Mouse (Mus musculus) megakaryocyte, adult 5-6 weeks (primary cell): ENCODE measurements at regions not wholly inside any gene's neighbourhood (a gene's known extent, or its start where the extent isn't known, plus 50 kb on each side); places are given as distances from the start of the nearest gene placed in this dataset.

Experiments
- ATAC-seq: 2 replicates; pipeline ENCODE4 v1.8.0; 2016; ENCODE audit warnings: mild to moderate bottlenecking, inconsistent platforms; ENCODE audit not compliant: poor library complexity, severe bottlenecking

DNA sequence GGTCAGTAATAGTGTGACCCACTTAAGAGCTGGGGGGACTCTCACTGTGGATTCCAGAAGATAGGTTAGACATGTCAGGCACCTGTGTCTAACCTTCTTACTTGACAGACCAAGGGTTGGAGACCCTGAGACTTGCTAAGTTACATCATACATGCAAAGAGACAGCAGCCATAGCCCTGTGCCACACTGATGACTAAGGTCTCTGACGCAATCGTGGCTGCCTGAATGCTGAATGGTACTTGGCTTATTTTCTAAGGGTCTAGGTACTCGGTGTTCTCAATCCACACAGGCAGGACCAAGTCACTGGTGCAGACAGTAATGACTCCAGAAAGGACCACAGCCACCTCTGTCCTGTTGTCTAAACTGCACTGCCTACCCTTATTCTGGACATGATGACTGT, 147.8 kb upstream of the Mdm1 start:
- peak; percentile 84 for ATAC-seq

DNA sequence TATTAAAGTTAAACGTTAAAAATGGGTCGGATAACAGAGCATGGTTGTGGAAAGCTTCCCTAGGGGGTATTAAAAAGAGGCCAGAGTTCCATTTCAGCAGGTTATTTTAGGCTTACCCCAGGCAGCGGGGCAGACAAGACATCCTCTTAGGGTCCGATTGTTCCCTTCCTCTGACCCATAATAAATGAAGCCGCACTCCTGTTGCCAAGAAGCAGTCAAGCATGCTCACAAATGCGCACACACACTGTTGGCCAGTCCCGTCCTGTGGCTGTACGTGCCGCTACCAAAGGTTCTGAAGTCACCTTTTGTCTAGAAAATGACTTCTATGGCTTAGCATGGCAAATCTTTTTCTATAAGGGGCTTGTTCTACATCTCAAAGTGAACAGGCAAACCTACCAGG, 146.8 kb upstream of the Mdm1 start:
- ATAC-seq = no peak

DNA sequence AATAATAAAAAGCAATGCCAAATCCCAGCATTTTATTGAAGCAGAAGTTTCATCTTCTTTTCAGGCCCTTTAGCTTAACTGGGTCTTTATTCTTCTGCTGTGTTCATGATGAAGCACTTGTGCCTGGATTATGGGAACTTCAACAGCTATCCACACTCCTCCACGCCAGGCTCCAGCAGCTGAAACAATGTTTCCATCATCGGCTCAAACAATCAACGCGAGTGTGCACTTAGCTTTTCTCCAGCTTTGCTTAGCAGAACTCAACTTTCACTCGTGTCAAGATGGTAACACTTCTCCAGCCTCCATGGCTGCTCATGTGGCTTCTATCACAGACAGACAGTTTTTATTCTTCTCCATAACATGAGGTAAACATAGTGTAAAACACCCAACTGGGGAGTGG, 143.8 kb upstream of the Mdm1 start:
- ATAC-seq = no peak

DNA sequence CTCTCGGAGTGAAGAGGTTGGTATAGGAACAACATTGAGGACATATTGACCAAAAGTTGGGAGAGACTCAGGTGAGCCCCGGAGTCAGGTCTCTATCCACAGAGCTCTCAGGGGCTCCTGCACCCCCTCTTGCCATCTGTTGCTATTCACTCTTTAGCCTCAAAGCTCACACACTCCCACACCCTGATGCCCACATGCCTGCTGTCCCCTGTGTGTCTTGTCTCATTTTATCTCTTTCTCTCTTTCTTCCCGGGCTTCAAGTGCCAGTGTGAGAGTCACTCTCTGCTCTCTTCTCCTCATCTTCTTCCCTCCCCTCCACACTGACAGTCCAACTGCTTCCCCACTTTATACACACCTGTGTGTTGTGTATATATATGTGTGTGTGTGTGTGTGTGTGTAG, 141.0 kb upstream of the Mdm1 start:
- ATAC-seq = no peak

DNA sequence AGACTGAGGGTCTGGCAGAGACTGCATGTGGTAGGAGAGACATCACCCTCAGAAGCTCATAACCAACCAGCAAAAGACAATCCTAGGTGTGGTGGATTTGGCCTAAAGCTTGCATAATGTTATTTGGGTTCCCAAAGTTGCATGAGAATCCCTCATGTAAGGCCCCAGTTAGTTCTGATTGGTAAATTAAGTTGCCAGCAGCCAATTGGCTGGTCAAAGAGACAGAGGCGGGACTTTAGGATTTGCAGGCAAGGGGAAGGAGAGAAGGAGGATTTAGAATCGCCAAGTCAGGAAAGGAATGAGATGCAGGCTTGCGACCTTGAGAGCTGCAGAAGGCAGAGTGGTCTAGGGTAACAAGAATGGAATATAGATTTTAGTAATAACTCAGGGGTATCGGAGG, 140.1 kb upstream of the Mdm1 start:
- ATAC-seq = 0 out of 2 replicates have a peak, but pooled peaks have one; percentile 30

DNA sequence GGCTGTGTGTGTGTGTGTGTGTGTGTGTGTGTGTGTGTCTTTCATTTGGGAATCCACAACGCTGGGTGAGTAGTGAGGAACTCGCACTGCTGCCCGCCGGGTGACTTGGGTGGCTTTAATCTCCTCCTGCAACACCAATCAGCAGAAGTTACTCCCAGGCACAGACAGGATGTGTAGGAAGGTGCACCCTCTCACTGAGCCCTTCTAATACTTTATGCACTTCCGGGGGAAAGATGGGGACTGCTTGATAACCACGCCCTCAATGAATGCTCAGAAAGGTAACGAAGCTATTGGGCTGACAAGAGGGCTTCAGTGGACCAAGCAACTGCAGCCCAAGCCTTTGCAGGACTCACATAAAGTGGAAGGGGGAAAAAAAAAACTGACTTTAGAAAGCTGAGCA, 139.6 kb upstream of the Mdm1 start:
- no peak; the same call in 1 of the 2 replicates for ATAC-seq

DNA sequence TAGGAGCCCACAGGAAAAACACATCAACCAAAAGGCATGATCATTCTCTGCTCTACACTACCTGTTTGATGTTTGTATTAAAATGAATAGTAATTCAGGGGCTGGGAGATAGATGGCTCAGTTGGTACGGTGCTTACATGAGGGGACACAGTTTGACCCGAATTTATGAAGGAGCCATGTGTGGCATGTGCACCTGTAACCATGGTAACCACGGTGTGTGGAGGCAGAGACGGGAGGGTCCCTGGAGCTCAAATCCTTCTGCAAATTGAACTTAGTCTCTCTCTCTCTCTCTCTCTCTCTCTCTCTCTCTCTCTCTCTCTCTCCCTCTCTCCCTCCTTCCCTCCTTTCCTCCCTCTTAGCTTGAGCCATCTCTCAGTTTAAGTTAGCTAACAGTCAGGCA, 139.1 kb upstream of the Mdm1 start:
- ATAC-seq = no peak

DNA sequence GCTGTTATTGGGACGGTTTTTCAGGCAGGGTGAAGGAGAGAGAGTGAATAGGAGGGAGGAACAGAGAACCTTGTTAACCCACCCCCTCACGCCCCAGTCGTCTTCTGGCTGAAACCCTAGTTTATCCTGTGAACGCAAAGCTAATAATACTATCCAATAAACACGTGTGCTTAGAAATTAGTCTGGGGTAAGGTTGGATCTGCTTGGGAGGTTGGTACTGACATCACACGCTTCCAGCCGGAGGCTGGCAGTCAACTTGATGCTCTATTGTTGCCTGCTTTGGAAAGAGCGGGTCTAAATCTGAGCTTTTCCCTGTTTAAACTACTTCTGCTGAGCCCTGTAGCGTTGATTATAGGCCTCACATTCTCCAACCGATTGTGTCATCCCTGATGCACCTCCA, 138.4 kb upstream of the Mdm1 start:
- no peak for ATAC-seq

DNA sequence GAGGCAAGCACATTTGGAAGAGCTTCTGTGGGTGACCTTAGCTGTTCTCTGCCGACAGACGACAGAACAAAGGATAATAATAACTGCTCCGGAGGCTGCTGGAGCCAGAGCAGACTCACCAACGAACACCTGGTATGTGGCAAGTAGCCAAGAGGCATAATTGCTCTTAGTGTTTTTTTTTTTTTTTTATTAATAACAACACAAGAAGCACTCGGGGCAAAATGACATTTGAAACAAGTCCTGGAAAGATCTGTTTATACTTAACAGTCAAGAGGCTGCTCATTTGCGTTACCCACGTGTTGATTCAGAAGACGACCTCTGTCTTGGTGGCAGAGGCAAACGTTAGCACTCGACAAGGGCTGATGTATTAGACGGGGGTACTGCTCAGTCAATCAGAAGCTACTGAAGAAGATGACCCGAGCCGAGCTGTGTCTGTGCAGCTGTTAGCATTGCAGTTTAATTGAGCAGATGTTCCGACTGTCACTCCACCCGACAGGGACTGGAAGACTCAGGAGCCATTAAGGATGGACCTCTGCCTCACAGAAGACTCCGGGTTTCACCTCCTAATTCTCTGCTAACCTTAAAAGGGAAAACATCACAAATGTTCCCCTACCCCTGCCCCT, 137.8 kb upstream of the Mdm1 start:
- ATAC-seq = no peak

DNA sequence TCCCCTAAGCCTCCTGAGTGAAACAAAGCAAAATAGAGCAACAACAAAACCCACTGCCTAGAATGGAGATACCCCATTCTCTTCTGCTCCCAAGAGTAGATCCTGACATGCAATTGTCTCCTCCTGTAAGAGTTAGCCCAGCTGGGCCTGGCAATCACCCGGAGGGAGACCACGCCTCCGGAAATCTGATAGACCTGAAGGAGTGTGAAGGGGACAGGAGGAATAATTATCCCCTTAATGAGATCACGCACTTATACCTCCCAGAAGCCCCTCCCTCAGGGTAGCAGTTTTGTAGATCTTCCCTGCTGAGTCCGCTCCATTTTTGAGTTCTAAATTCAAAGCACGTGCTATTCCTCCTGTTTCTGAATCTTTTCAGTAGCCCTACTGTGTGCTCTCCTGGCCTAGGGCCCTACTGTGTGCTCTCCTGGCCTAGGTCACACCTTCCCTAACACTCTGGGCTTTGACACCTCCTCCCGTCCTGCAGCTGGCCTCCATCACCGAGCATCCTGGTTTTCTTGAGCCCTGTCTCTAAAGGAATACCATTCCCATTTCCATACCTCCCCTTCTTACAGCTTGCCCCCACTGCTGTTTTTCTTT, 137.2 kb upstream of the Mdm1 start:
- ATAC-seq = no peak

DNA sequence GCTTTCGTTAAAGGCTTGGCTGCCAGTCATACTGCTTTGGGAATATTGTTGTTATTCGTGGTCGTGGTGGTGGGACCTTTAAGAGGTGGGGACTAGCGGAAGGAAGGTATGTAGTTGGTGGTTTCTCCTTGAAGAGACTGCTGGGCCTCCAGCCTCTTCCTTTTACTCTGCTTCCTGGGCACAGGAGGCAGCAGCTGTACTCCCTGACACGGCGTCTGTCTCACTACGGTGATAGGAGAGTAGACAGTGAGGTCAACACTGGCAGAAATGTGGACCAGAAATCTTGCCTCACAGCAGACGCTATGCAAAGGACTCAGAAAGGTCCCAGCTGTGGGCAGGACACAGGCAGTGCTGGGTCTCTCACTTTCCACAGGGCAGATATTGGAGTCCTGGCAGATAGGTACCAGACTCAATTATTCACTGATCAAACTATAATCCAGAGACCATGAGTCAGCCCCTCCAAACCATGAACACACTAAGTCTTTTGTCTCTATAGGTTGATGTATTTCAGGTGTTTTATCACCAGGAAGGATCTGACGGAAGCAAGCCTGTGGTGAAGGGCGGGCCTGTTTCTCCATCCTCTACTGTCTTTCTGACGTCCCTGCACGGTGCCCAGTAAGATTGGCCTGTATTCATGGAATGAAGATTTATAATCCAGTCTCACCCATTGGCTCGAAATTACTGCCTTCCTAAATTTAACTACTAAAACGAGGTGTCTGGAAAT, 134.6 kb upstream of the Mdm1 start:
- ATAC-seq = peak; percentile 85

DNA sequence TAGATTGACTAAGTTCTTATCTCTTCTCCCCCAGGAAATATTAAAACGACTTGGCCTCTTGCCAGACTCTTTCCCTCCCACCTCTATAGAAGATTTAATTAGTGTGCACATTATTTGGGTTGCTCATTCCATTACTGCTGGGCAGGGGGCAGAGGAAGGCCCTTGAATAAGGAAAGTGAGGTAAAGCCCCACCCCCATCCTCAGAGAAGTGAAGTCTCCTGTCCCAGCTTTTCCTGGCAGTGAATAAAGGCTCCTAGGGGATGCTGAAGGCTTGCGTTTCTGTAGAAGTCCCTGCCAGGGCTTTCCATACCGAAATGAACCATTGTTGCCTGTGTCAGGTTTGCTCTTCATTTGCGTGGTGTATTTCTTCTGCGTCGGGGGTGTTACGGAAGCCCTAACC, 133.8 kb upstream of the Mdm1 start:
- ATAC-seq = no peak

DNA sequence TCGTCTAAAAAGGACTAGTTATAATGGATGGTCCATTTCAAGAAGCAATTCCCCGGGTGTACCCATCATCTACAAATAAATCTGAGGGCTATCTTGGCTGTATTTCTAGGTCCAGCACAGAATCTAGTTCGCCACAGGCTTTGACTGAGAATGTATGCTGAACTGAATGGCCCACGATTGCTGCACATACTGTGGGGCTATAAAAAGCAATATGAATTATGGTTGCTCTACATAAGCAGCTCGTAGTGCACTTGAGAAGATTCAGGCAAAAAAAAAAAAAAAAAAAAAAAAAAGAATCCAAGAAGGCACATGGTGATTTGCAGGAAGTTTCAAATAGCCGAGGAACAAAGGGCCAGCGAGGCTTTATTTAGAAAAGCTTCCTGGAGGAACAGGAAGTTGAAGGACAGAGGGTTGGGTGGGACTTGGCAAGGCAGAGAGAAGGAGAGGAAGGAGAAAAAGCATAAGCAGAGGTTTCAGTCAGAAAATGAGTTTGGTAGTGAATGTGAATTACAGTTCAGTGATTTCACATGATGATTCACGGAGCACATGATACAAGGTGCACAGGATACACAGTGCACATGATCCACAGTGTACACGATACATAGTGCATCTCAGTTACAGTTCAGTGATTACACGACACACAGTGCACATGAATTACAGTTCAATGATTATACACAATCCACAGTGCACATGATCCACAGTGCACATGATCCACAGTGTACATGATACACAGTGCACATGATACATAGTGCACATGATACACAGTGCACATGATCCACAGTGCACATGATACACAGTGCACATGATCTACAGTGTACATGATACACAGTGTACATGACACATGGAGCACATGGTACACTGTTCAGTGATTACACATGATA, 129.7 kb upstream of the Mdm1 start:
- peak; percentile 66 for ATAC-seq

DNA sequence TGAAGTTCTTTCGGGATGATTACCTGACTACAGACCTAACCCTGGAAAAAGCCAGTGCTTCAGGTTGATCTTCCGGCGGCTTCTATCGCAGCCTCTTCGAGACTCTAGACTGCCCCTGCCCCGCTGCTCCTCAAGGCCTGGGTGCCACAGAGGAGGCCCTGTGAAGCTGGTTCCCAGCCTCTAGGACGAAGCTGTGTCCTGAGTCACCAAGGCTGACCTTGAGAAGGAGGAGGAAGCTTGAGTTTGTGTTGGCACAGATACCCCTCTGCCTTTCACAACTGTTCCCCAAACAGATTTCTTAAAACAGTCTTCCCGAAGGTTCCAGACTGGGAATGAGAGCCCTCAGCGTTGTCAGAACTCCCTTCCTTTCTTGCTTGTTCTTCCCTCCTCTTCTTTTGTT, 112.8 kb upstream of the Mdm1 start:
- no peak for ATAC-seq

DNA sequence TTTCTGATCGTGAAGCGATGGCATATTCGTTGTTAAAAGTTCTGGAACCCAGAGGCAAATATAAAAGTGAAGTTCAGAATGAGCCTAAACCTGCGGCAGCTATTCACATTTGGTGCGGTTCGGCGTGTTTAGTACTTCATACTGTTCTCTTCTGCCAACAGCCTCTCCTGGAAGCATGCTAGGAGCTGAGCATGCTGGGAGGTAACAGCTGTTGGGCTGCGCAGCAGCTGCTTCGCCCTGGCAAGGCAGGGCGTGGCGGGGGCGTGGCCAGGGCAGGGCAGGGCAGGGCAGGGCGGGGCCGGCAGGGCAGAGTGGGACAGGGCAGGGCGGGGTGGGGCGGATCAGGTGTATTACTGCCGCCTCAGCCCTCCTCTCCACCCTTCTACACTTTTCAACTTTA, 107.2 kb upstream of the Mdm1 start:
- no peak for ATAC-seq

DNA sequence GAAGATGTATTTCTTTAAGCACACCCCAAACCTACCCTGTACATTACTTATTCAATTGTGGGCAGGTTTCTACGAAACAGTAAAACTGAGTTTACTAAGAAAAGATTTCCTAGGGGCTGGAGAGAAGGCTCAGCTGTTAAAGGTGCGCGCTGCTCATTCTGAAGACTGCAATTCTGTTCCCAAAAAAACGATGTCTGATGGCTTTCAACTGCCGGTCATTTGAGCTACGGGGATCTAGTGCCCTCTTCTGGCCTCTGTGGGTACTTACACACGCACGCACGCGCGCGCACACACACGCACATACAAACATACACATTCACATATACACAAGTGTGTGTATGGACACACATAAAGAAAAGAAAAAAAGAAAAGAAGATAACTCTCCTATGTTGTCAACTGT, 106.6 kb upstream of the Mdm1 start:
- ATAC-seq = no peak

DNA sequence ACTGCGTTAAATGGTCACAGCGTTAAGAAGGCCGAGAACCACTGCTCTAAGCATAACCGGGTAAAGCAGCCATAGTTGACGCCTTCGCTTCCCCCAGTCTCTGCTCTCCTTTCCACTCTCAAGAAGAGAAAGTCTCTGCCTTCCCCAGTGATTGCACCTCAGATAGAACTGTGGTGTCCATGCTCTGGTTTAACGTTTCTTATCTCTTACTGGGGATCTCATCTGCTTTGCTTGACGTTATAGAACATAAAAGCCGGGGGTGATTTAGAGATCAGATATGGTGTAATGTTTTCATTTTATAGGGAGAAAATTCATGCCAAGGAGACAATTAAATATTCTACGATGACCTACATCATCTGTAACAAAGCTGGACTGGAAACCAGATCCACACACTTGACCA, 103.1 kb upstream of the Mdm1 start:
- ATAC-seq = no peak

DNA sequence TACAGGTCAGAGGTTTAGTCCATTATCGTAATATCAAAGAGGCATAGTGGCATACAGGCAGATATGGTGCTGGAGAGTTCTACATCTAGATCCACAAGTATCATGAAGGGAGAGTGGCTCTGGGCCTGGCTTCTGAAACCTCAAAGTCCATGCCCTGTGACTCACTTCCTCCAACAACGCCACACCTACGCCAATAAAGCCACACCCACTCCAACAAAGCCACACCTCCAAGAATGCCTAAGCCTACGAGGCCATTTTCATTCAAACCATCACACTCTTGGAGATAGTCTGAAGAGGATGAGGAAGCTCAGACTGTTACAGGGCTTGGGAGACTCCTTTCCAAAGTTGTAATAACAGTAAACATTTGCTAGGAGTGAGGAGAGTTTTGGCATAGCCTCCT, 102.6 kb upstream of the Mdm1 start:
- peak; percentile 45 for ATAC-seq

DNA sequence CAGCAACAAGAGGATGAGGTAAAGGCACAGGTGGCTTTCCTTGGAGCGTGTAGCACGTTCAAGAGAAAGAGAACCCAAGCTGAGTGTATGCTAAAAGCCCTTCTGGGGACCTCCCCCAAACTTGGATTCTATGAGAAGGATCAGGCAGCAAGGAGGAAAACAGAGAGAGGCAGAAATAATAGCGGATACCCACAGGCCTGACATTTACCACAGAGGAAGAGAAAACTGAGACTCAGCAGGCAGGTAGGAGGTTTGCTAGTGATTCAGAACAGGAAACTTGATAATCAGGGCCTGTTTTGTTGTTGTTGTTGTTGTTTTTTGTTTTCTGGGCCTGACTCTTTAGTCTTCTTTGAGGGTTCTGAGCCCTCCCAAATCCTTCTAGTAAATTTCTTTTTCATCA, 100.5 kb upstream of the Mdm1 start:
- no peak for ATAC-seq

DNA sequence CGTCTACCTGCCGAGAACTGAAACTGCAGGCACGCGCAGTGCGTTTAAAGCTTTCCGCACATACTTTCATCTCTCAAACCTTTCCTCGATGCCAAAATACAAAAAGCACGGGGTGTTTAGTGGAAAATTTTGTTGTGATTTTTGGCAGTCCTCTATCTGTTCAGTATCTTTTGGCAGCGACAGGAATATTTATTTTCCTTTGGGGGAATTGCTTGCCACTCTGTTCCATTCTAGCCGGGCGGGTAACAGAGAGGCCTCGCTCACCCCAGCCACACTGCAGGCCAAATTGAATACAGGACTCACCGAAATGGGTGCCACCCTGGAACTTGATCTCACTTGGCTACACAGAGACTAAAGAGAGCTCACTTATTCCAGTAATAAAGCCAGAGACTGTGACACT, 97.8 kb upstream of the Mdm1 start:
- no peak for ATAC-seq

DNA sequence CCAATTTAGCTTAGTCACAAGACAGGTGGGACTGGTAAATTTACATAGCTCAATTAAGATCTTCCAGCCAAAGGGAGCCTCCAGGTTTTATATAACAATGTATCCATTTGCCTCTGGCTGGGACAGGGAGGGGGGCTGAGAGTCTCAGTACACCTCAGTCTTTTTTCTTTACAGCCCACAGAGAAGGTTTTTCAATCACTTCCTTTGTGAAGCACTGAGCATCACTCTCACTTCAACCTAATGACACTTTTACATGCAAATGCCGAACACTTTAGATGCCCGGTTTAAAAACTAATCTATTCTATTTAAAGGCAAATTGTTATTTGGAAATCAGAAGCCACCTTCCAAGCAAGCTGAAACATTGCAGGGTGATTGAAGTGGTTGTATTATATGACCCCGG, 96.8 kb upstream of the Mdm1 start:
- ATAC-seq = no peak

DNA sequence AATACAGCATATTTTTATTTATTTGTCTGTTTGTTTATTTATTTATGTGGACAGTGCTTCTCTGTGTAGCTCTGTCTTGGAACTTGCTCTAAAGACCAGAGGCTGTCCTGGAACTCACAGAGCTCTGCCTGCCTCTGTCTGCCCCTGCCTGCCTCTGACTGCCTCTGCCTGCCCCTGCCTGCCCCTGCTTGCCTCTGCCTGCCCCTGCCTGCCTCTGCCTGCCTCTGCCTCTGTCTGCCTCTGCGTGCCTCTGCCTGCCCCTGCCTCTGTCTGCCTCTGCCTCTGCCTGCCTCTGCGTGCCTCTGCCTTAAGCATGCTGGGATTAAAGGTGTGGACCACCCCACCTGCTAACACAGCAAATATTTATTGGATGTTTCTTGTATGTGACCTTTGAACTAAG, 96.2 kb upstream of the Mdm1 start:
- no peak for ATAC-seq
